Mouse (Mus musculus) MEL (cell line): ENCODE results near the gene Irf4. TPM values are rescaled to one million over a fixed set of nuclear protein-coding genes. Genes with fewer than 3 reads are reported as not detected.

ENCODE experiments used
- DNase-seq: peaks from one replicate; pipeline ENCODE4 v3.0.0; 2011; ENCODE audit warnings: low read depth, low spot score
- H3K27ac ChIP-seq: 2 replicates; pipeline ENCODE4 v1.5.1; 2012; ENCODE audit warnings: low read depth, mild to moderate bottlenecking, control low read depth, low read length, moderate library complexity; ENCODE audit not compliant: control insufficient read depth
- H3K27me3 ChIP-seq, 2 experiments: fragments of 150-350 bp in 1 of 2; sonication (generic) in 1 of 2; 2 replicates each; pipeline ENCODE4 v1.6.1; 2012; ENCODE audit warnings: low read length in 2 of 2, mild to moderate bottlenecking in 2 of 2, improper control_type of control experiment in 1 of 2, moderate library complexity in 1 of 2; ENCODE audit not compliant: insufficient read depth in 2 of 2, control insufficient read depth in 1 of 2
- H3K36me3 ChIP-seq, 2 experiments: 2 replicates each; pipeline ENCODE4 v1.6.1; 2012 to 2014; ENCODE audit warnings: low read length in 2 of 2, improper control_type of control experiment in 1 of 2, inconsistent platforms in 1 of 2, mild to moderate bottlenecking in 1 of 2; ENCODE audit not compliant: insufficient read depth in 2 of 2, control insufficient read depth in 1 of 2
- H3K4me1 ChIP-seq, 2 experiments: fragments of 150-350 bp in 1 of 2; sonication (generic) in 1 of 2; 2 replicates each; pipeline ENCODE4 v1.6.1; 2012; ENCODE audit warnings: low read length in 2 of 2, improper control_type of control experiment in 1 of 2, mild to moderate bottlenecking in 1 of 2; ENCODE audit not compliant: insufficient read depth in 2 of 2, control insufficient read depth in 1 of 2
- H3K4me3 ChIP-seq, 2 experiments: fragments of 150-350 bp in 1 of 2; sonication (generic) in 1 of 2; 2 replicates each; pipeline ENCODE4 v1.5.1; 2012; ENCODE audit warnings: low read depth in 2 of 2, low read length in 2 of 2, mild to moderate bottlenecking in 2 of 2, moderate library complexity in 2 of 2, control low read depth in 1 of 2, improper control_type of control experiment in 1 of 2; ENCODE audit not compliant: control insufficient read depth in 1 of 2, insufficient read depth in 1 of 2
- H3K79me2 ChIP-seq: 2 replicates; pipeline ENCODE4 v1.6.1; 2012; ENCODE audit warnings: mild to moderate bottlenecking, low read length, moderate library complexity; ENCODE audit not compliant: control insufficient read depth, poor library complexity, insufficient read depth
- H3K9ac ChIP-seq: 2 replicates; pipeline ENCODE4 v1.6.1; 2012; ENCODE audit warnings: low read depth, mild to moderate bottlenecking, control low read depth, low read length, moderate library complexity; ENCODE audit not compliant: control insufficient read depth, poor library complexity, severe bottlenecking
- H3K9me3 ChIP-seq: fragments of 150-350 bp; sonication (generic); replicated peaks from 2 replicates; pipeline ENCODE4 v1.6.1; 2012; ENCODE audit warnings: mild to moderate bottlenecking, low read length, improper control_type of control experiment, moderate library complexity; ENCODE audit not compliant: insufficient read depth
- CTCF ChIP-seq, 3 experiments: IDR thresholded peaks in 2 of 3; conservative IDR thresholded peaks in 1 of 3; 2 replicates each; pipeline ENCODE4 v1.5.1; 2011 to 2012; ENCODE audit warnings: low read length in 3 of 3, low read depth in 2 of 3, mild to moderate bottlenecking in 2 of 3, improper control_type of control experiment in 1 of 3, inconsistent platforms in 1 of 3, mixed read lengths in 1 of 3, moderate library complexity in 1 of 3; ENCODE audit not compliant: control insufficient read depth in 1 of 3, insufficient read depth in 1 of 3, poor library complexity in 1 of 3, severe bottlenecking in 1 of 3
- E2F4 ChIP-seq: IDR thresholded peaks from 2 replicates; pipeline ENCODE4 v1.6.1; 2011; ENCODE audit warnings: low read depth, low read length, improper control_type of control experiment, borderline replicate concordance
- EP300 ChIP-seq, 2 experiments: IDR thresholded peaks; 2 replicates each; pipeline ENCODE4 v1.6.1; 2011; ENCODE audit warnings: improper control_type of control experiment in 2 of 2, low read length in 2 of 2, low read depth in 1 of 2, mild to moderate bottlenecking in 1 of 2
- ETS1 ChIP-seq: IDR thresholded peaks from 2 replicates; pipeline ENCODE4 v1.6.1; 2012; ENCODE audit warnings: low read depth, mild to moderate bottlenecking, inconsistent platforms, low read length, improper control_type of control experiment, moderate library complexity
- JUND ChIP-seq: IDR thresholded peaks from 2 replicates; pipeline ENCODE4 v1.6.1; 2011; ENCODE audit warnings: low read depth, mild to moderate bottlenecking, improper control_type of control experiment, low read length
- KAT2A ChIP-seq: conservative IDR thresholded peaks from 2 replicates; pipeline ENCODE4 v1.6.1; 2012; ENCODE audit warnings: low read depth, low read length, improper control_type of control experiment, inconsistent platforms
- MAFK ChIP-seq: IDR thresholded peaks from 2 replicates; pipeline ENCODE4 v1.6.1; 2011; ENCODE audit warnings: low read depth, mild to moderate bottlenecking, low read length, improper control_type of control experiment, borderline replicate concordance
- MEF2A ChIP-seq: IDR thresholded peaks from 2 replicates; pipeline ENCODE4 v1.6.1; 2014; ENCODE audit warnings: low read depth, mild to moderate bottlenecking, inconsistent platforms, low read length, improper control_type of control experiment; ENCODE audit not compliant: poor library complexity, insufficient replicate concordance, severe bottlenecking; ENCODE audit errors: extremely low read depth
- MYB ChIP-seq: IDR thresholded peaks from 2 replicates; pipeline ENCODE4 v1.6.1; 2011; ENCODE audit warnings: mild to moderate bottlenecking, low read depth, low read length, improper control_type of control experiment
- POLR2A ChIP-seq, 2 experiments: IDR thresholded peaks; 2 replicates each; pipeline ENCODE4 v1.6.1; 2011 to 2012; ENCODE audit warnings: low read length in 2 of 2, mild to moderate bottlenecking in 2 of 2, control low read depth in 1 of 2, improper control_type of control experiment in 1 of 2, low read depth in 1 of 2, moderate library complexity in 1 of 2; ENCODE audit not compliant: control insufficient read depth in 1 of 2, insufficient read depth in 1 of 2, poor library complexity in 1 of 2
- RAD21 ChIP-seq: IDR thresholded peaks from 2 replicates; pipeline ENCODE4 v1.6.1; 2011; ENCODE audit warnings: mild to moderate bottlenecking, low read depth, low read length, improper control_type of control experiment
- RCOR1 ChIP-seq: IDR thresholded peaks from 2 replicates; pipeline ENCODE4 v1.6.1; 2012; ENCODE audit warnings: low read depth, mild to moderate bottlenecking, inconsistent platforms, low read length, improper control_type of control experiment
- SIN3A ChIP-seq: IDR thresholded peaks from 2 replicates; pipeline ENCODE4 v1.6.1; 2012; ENCODE audit warnings: low read length, improper control_type of control experiment, inconsistent platforms
- SMC3 ChIP-seq: IDR thresholded peaks from 2 replicates; pipeline ENCODE4 v1.6.1; 2011; ENCODE audit warnings: low read depth, low read length, improper control_type of control experiment
- UBTF ChIP-seq: IDR thresholded peaks from 2 replicates; pipeline ENCODE4 v1.6.1; 2012; ENCODE audit warnings: low read depth, mild to moderate bottlenecking, inconsistent platforms, low read length, improper control_type of control experiment, moderate library complexity, borderline replicate concordance; ENCODE audit not compliant: insufficient read depth
- USF1 ChIP-seq: IDR thresholded peaks from 2 replicates; pipeline ENCODE4 v1.6.1; 2014; ENCODE audit warnings: low read depth, mild to moderate bottlenecking, inconsistent platforms, low read length, improper control_type of control experiment, moderate library complexity
- USF2 ChIP-seq, 2 experiments: IDR thresholded peaks; 2 replicates each; pipeline ENCODE4 v1.6.1; 2011 to 2012; ENCODE audit warnings: improper control_type of control experiment in 2 of 2, low read length in 2 of 2, borderline replicate concordance in 1 of 2, inconsistent platforms in 1 of 2, low read depth in 1 of 2, mild to moderate bottlenecking in 1 of 2; ENCODE audit not compliant: insufficient read depth in 1 of 2
- ZC3H11A ChIP-seq: IDR thresholded peaks from 2 replicates; pipeline ENCODE4 v1.6.1; 2012; ENCODE audit warnings: low read depth, mild to moderate bottlenecking, inconsistent platforms, low read length, improper control_type of control experiment
- ZKSCAN1 ChIP-seq: IDR thresholded peaks from 2 replicates; pipeline ENCODE4 v1.6.1; 2012; ENCODE audit warnings: low read depth, mild to moderate bottlenecking, inconsistent platforms, low read length, improper control_type of control experiment, moderate library complexity
- ZMIZ1 ChIP-seq: IDR thresholded peaks from 2 replicates; pipeline ENCODE4 v1.6.1; 2012; ENCODE audit warnings: low read depth, mild to moderate bottlenecking, inconsistent platforms, low read length, improper control_type of control experiment, moderate library complexity
- polyA plus RNA-seq, 2 experiments: library from polyadenylated mRNA; stranded (reverse) in 1 of 2; unstranded in 1 of 2; fragments of >175 nt in 1 of 2; fragments of >200 nt in 1 of 2; gene quantifications; 2 replicates each; pipeline versions ENCODE4 v1.2.1 to v1.2.4; 2012; ENCODE audit warnings: low replicate concordance in 2 of 2, low read depth in 1 of 2; ENCODE audit not compliant: insufficient read length in 2 of 2, insufficient read depth in 1 of 2, missing spikeins in 1 of 2
- total RNA-seq: library from RNA; depleted of rRNA; stranded (reverse); fragments of 300-350 nt; gene quantifications from 2 replicates; pipeline ENCODE4 v1.2.3, GENCODE M21; 2012

Gene Irf4
- total and polyA plus RNA-seq, 3 experiments = not detected

- no peak for DNase-seq
- no peak overlapping the region for H3K4me3 ChIP-seq
- no peak overlapping the region for H3K27ac ChIP-seq
- H3K9me3 ChIP-seq = no peaks in the 10 kb centered on the region
- no peak for TF ChIP-seq JUND
- TF ChIP-seq SIN3A = no peak
- no peaks in the 10 kb centered on the region for H3K4me1 ChIP-seq
- no peaks in the 10 kb centered on the region for H3K79me2 ChIP-seq
- H3K9ac ChIP-seq = no peak overlapping the region
- H3K27me3 ChIP-seq = no peaks in the 10 kb centered on the region
- no peaks in the 10 kb centered on the region for H3K36me3 ChIP-seq
These were observed 43.7 kb downstream of the Irf4 start for GRCm38 (mm10) chr13:30792741-30793140.

GRCm38 (mm10) chr13:30793196-30793595 lies 44.2 kb downstream of the Irf4 start:
- Histone ChIP-seq H3K79me2 (no peaks in the 10 kb centered on the region), H3K9ac (no peak overlapping the region), H3K27me3 (no peaks in the 10 kb centered on the region), H3K4me3 (no peak overlapping the region), H3K36me3 (no peaks in the 10 kb centered on the region), H3K4me1 (no peaks in the 10 kb centered on the region), H3K27ac (no peak overlapping the region), H3K9me3 (no peaks in the 10 kb centered on the region)
- no peak for TF ChIP-seq CTCF (IDR thresholded peaks at IDR 0.05 in 2 of 3, conservative IDR thresholded peaks at IDR 0.05 in 1 of 3; ENCODE audit: control insufficient read depth in 1 of 3, insufficient read depth in 1 of 3, low read depth in 2 of 3, low read length in 3 of 3, poor library complexity in 1 of 3, severe bottlenecking in 1 of 3)
- no peak for TF ChIP-seq POLR2A (IDR thresholded peaks at IDR 0.05; ENCODE audit: control insufficient read depth in 1 of 2, insufficient read depth in 1 of 2, low read depth in 1 of 2, low read length in 2 of 2, poor library complexity in 1 of 2)
- TF ChIP-seq ZC3H11A = no peak
- TF ChIP-seq ZMIZ1 = no peak
- no peak for TF ChIP-seq USF2 (IDR thresholded peaks at IDR 0.05; ENCODE audit: borderline replicate concordance in 1 of 2, insufficient read depth in 1 of 2, low read depth in 1 of 2, low read length in 2 of 2)
- no peak for TF ChIP-seq MEF2A
- TF ChIP-seq RAD21 = no peak
- no peak for TF ChIP-seq MAFK
- TF ChIP-seq SMC3 = no peak
- TF ChIP-seq UBTF = no peak
- TF ChIP-seq ZKSCAN1 = no peak
- TF ChIP-seq EP300 (IDR thresholded peaks at IDR 0.05; ENCODE audit: low read depth in 1 of 2, low read length in 2 of 2) = no peak
- TF ChIP-seq RCOR1 = no peak
- TF ChIP-seq ETS1 = no peak
- TF ChIP-seq SIN3A = no peak
- TF ChIP-seq MYB = no peak
- TF ChIP-seq KAT2A = no peak
- TF ChIP-seq USF1 = no peak
- no peak for TF ChIP-seq E2F4
- no peak for DNase-seq
